Mouse (Mus musculus) embryonic fibroblast, embryonic 13.5 days (primary cell): ENCODE results near the gene Zfp120.
"Not testable (repeated sequence)": the region's sequence is repeated elsewhere in the genome, so short reads cannot be mapped to it uniquely, and the experiment has no call there.

Experiments
- CTCF ChIP-seq: IDR thresholded peaks from 2 replicates; pipeline ENCODE4 v1.5.1; 2011; ENCODE audit warnings: mild to moderate bottlenecking, control low read depth, low read length, moderate library complexity, borderline replicate concordance; ENCODE audit not compliant: insufficient read depth
- POLR2A ChIP-seq: IDR thresholded peaks from 2 replicates; pipeline ENCODE4 v1.6.1; 2011; ENCODE audit warnings: low read depth, mild to moderate bottlenecking, control low read depth, low read length, moderate library complexity

DNA sequence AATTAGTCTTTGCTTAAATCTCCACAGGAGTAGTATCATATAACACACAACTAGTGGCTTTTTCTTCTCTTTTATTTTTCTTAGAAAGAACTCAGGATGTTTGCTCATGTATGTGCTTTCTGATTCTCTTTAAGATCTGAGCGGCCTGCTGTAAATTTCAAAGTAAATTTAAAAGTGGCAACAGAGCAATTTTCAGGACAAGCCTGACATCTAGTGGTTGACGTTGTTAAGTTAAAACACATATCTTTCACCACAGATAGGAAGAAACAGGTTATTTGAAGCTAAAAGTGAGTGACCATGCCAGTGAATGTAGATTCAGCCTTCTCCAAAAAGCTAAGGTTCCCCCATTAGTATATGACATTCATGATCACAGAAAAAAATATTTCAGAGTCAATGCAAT is 36.9 kb downstream of the Zfp120 start:
- TF ChIP-seq CTCF, POLR2A: not testable (repeated sequence)
